ENCODE assay signal across 8 mouse cellular contexts in the genomic region with DNA sequence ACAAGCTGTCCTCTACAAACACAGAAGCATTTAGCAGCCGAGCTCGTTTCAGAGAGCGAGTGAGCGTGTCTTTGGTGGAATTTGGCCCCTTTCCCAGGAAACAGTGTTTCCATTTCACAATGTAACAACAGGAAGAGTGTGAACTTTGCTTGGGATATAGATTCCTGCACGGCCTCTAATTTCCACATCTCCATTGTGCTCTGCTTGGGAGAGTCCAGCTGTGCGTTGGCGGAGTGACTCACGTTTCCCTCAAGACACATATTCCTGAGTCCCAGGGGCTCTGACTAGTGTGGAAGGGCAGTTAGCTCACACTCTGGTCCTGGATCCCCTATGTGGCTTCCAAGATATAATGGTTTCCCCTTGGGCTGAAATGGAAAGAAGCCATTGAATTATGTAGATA. TPM values are rescaled to one million over a fixed set of nuclear protein-coding genes. Genes with fewer than 3 reads are reported as not detected.
DNase-seq lines count a peak whose midpoint lies in the region; ATAC-seq and TF ChIP-seq lines count a peak whose summit lies in the region.

No protein-coding gene starts in this region.

- H3K9ac ChIP-seq in kidney, postnatal 0 days (ENCODE audit: low read depth, low read length): no peak overlapping the region
- H3K9ac ChIP-seq in neural tube, embryonic 15.5 days (replicated peaks): no peak overlapping the region

- no peak overlapping the region for H3K4me3 ChIP-seq in kidney, postnatal 0 days (replicated peaks; ENCODE audit: low read depth, low read length)
- no peak overlapping the region for H3K4me3 ChIP-seq in neural tube, embryonic 15.5 days (replicated peaks)

- H3K27ac ChIP-seq in kidney, postnatal 0 days: peak overlapping the region; percentile 51
- H3K27ac ChIP-seq in neural tube, embryonic 15.5 days (replicated peaks): 0 out of 2 replicates have a peak overlapping the region, but pooled peaks have one; percentile 7

- H3K27me3 ChIP-seq in kidney, postnatal 0 days (ENCODE audit: insufficient read depth, low read length): no peaks in the 10 kb centered on the region
- H3K27me3 ChIP-seq in neural tube, embryonic 15.5 days (replicated peaks): peaks cover 6% of the 10 kb centered on the region; the same call in 1 of the 2 replicates

- no peaks in the 10 kb centered on the region for H3K9me3 ChIP-seq in kidney, postnatal 0 days (replicated peaks; ENCODE audit: low read length)
- no peaks in the 10 kb centered on the region for H3K9me3 ChIP-seq in neural tube, embryonic 15.5 days (replicated peaks)

- no peaks in the 10 kb centered on the region for H3K36me3 ChIP-seq in kidney, postnatal 0 days (ENCODE audit: insufficient read depth, low read length)
- no peaks in the 10 kb centered on the region for H3K36me3 ChIP-seq in neural tube, embryonic 15.5 days

- no peaks in the 10 kb centered on the region for H3K4me1 ChIP-seq in kidney, postnatal 0 days (replicated peaks; ENCODE audit: insufficient read depth, low read length)
- peaks cover 5% of the 10 kb centered on the region; the same call in 1 of the 2 replicates for H3K4me1 ChIP-seq in neural tube, embryonic 15.5 days

- 0 out of 2 replicates have a peak, but pooled peaks have one; percentile 36 for ATAC-seq in kidney, postnatal 0 days (replicated peaks; ENCODE audit: low FRiP score, low read depth)
- ATAC-seq in neural tube, embryonic 15.5 days (ENCODE audit: low FRiP score): no peak

- DNase-seq in left cerebral cortex, adult 18-20 months (ENCODE audit: low spot score in 2 of 2): peak; percentile 18 to 40
- no peak for DNase-seq in left cerebral cortex, adult 8-10 months (ENCODE audit: low spot score in 2 of 2)
- peak; percentile 42 for DNase-seq in gastrocnemius, postnatal 14 days
- DNase-seq in kidney, postnatal 0 days (ENCODE audit: low spot score): peak; percentile 88
- DNase-seq in retina, postnatal 1 day: no peak
- no peak for DNase-seq in embryo, embryonic 9.5 days (ENCODE audit: extremely low spot score)
- DNase-seq in retina, embryonic 14.5 days (ENCODE audit: low spot score): no peak

- H3K4me2 ChIP-seq in kidney, postnatal 0 days (ENCODE audit: low read length): 0 out of 2 replicates have a peak overlapping the region, but pooled peaks have one; percentile 7
- H3K4me2 ChIP-seq in neural tube, embryonic 15.5 days: no peak overlapping the region

- intact Hi-C loops in gastrocnemius, postnatal 14 days (cut with DNase I; ENCODE audit: low total_unique reads): loop anchor here (5.0 to 10.0 kb wide), 2 partner anchors 77 to 205 kb away; no protein-coding TSS in a partner anchor

- WGBS in kidney, postnatal 0 days: 20% methylated on average over 8 of the region's 8 CpGs
- WGBS in neural tube, embryonic 15.5 days: 58% methylated on average over 8 of the region's 8 CpGs

- TF ChIP-seq CTCF in kidney, postnatal 0 days (IDR thresholded peaks at IDR 0.05; ENCODE audit: low read depth): no peak

RNA-seq across cellular contexts. Expression of a gene that starts 9.2 kb away (rescaled TPM):
- total RNA-seq in left cerebral cortex, adult 18-20 months (2021): 10 to 100 TPM; 22.7 to 24.9 TPM
- total RNA-seq in left cerebral cortex, adult 8-10 months (2022): 10 to 100 TPM; 18.7 to 20.9 (median 20.8) TPM
- total RNA-seq in gastrocnemius, postnatal 14 days (2021): 100 to 1,000 TPM; 226 to 256 TPM
- 143 and 156 TPM in 2 replicates for polyA plus RNA-seq in kidney, postnatal 0 days (2015; fragmentation: Nextera tagmentation; extraction: Ambion mirVana)
- 45.6 and 73.4 TPM in 2 replicates for polyA plus RNA-seq in neural tube, embryonic 15.5 days (2015; fragmentation: Nextera tagmentation; extraction: Ambion mirVana)

RNA-seq across cellular contexts. Expression of a gene that starts 29.4 kb away (rescaled TPM):
- 100 to 1,000 TPM; 423 to 445 TPM for total RNA-seq in left cerebral cortex, adult 18-20 months (2021)
- total RNA-seq in left cerebral cortex, adult 8-10 months (2022): 100 to 1,000 TPM; 407 to 438 (median 419) TPM
- 10 to 100 TPM; 53.4 to 58.5 TPM for total RNA-seq in gastrocnemius, postnatal 14 days (2021)
- 33.8 and 35.1 TPM in 2 replicates for polyA plus RNA-seq in kidney, postnatal 0 days (2015; fragmentation: Nextera tagmentation; extraction: Ambion mirVana)
- polyA plus RNA-seq in neural tube, embryonic 15.5 days (2015; fragmentation: Nextera tagmentation; extraction: Ambion mirVana): 150 and 167 TPM in 2 replicates

RNA-seq across cellular contexts. Expression of a gene that starts 40.5 kb away (rescaled TPM):
- 10 to 100 TPM; 38.8 to 46.7 TPM for total RNA-seq in left cerebral cortex, adult 18-20 months (2021)
- total RNA-seq in left cerebral cortex, adult 8-10 months (2022): 10 to 100 TPM; 39.0 to 54.7 (median 46.3) TPM
- total RNA-seq in gastrocnemius, postnatal 14 days (2021): 10 to 100 TPM; 41.7 to 43.6 TPM
- 48.0 and 51.8 TPM in 2 replicates for polyA plus RNA-seq in kidney, postnatal 0 days (2015; fragmentation: Nextera tagmentation; extraction: Ambion mirVana)
- polyA plus RNA-seq in neural tube, embryonic 15.5 days (2015; fragmentation: Nextera tagmentation; extraction: Ambion mirVana): 57.9 and 66.9 TPM in 2 replicates

Comparison
In these comparisons a context has a peak if more than half of its experiments do, and no peak if none do; other contexts are left out.
1. DNase-seq: peak in left cerebral cortex, adult 18-20 months (2 of 2), gastrocnemius, postnatal 14 days (single experiment) and kidney, postnatal 0 days (single experiment); none in left cerebral cortex, adult 8-10 months (0 of 2), retina, postnatal 1 day (single experiment), embryo, embryonic 9.5 days (single experiment) and retina, embryonic 14.5 days (single experiment).
2. RNA of a gene that starts 9.2 kb away (total RNA-seq): 226 to 256 TPM in gastrocnemius, postnatal 14 days; 22.7 to 24.9 TPM in left cerebral cortex, adult 18-20 months and 18.7 to 20.9 TPM in left cerebral cortex, adult 8-10 months; every median in the first group is over 4 times any median in the second.
3. RNA of a gene that starts 29.4 kb away (total RNA-seq): 423 to 445 TPM in left cerebral cortex, adult 18-20 months and 407 to 438 TPM in left cerebral cortex, adult 8-10 months; 53.4 to 58.5 TPM in gastrocnemius, postnatal 14 days; every median in the first group is over 4 times any median in the second.